Mouse (Mus musculus) CH12.LX (cell line): ENCODE data around the gene Hagh. TPM values are rescaled to one million over a fixed set of nuclear protein-coding genes. Genes with fewer than 3 reads are reported as not detected.

Experiments
- DNase-seq: peaks from one replicate; pipeline ENCODE4 v3.0.0-alpha.2; 2013; ENCODE audit errors: extremely low read depth
- H3K27ac ChIP-seq: 2 replicates; pipeline ENCODE4 v1.5.1; 2012; ENCODE audit warnings: low read depth, mild to moderate bottlenecking, control low read depth, moderate library complexity; ENCODE audit not compliant: insufficient read depth
- H3K27me3 ChIP-seq: replicated peaks from 2 replicates; pipeline ENCODE3; 2012; ENCODE audit warnings: inconsistent platforms
- H3K36me3 ChIP-seq, 2 experiments: replicated peaks in 1 of 2; 2 replicates each; pipeline versions ENCODE3 to v1.6.1; 2012; ENCODE audit warnings: inconsistent platforms in 1 of 2, low read length in 1 of 2, mild to moderate bottlenecking in 1 of 2, mixed read lengths in 1 of 2, moderate library complexity in 1 of 2; ENCODE audit not compliant: control insufficient read depth in 1 of 2, insufficient read depth in 1 of 2
- H3K4me1 ChIP-seq, 2 experiments: 2 replicates each; pipeline ENCODE4 v1.6.1; 2012; ENCODE audit warnings: inconsistent platforms in 1 of 2, moderate library complexity in 1 of 2; ENCODE audit not compliant: insufficient read depth in 2 of 2, control insufficient read depth in 1 of 2
- H3K4me2 ChIP-seq: 2 replicates; pipeline ENCODE4 v1.6.1; 2012; ENCODE audit warnings: low read depth, mild to moderate bottlenecking, control low read depth; ENCODE audit not compliant: poor library complexity, insufficient read depth, severe bottlenecking
- H3K4me3 ChIP-seq, 3 experiments: fragments of 150-350 bp in 1 of 3; sonication (generic) in 1 of 3; replicated peaks in 1 of 3; 2 replicates each; pipeline versions ENCODE3 to v1.5.1; 2011 to 2012; ENCODE audit warnings: low read depth in 2 of 3, low read length in 2 of 3, mild to moderate bottlenecking in 2 of 3, moderate library complexity in 2 of 3, control low read depth in 1 of 3, improper control_type of control experiment in 1 of 3, inconsistent platforms in 1 of 3, mixed read lengths in 1 of 3; ENCODE audit not compliant: poor library complexity in 1 of 3
- H3K79me2 ChIP-seq: replicated peaks from 2 replicates; pipeline ENCODE4 v1.6.1; 2012; ENCODE audit warnings: mild to moderate bottlenecking, moderate library complexity; ENCODE audit not compliant: control insufficient read depth, poor library complexity, insufficient read depth, severe bottlenecking; ENCODE audit errors: extremely low read depth
- H3K9ac ChIP-seq: 2 replicates; pipeline ENCODE4 v1.6.1; 2012; ENCODE audit warnings: low read depth, mild to moderate bottlenecking, control low read depth, moderate library complexity; ENCODE audit not compliant: insufficient read depth
- H3K9me3 ChIP-seq: replicated peaks from 2 replicates; pipeline ENCODE3; 2012; ENCODE audit warnings: low read length, inconsistent platforms, mixed read lengths
- BHLHE40 ChIP-seq: IDR thresholded peaks from 2 replicates; pipeline ENCODE4 v1.6.1; 2011; ENCODE audit warnings: mild to moderate bottlenecking, low read depth, low read length, improper control_type of control experiment
- CHD2 ChIP-seq: IDR thresholded peaks from 2 replicates; pipeline ENCODE4 v1.6.1; 2011; ENCODE audit warnings: low read length, improper control_type of control experiment
- CTCF ChIP-seq, 2 experiments: IDR thresholded peaks in 1 of 2; conservative IDR thresholded peaks in 1 of 2; 2 replicates each; pipeline ENCODE4 v1.5.1; 2011 to 2012; ENCODE audit warnings: low read depth in 2 of 2, low read length in 2 of 2, improper control_type of control experiment in 1 of 2, inconsistent platforms in 1 of 2, mild to moderate bottlenecking in 1 of 2, moderate library complexity in 1 of 2
- E2F4 ChIP-seq: IDR thresholded peaks from 2 replicates; pipeline ENCODE4 v1.6.1; 2011; ENCODE audit warnings: low read depth, low read length, improper control_type of control experiment; ENCODE audit not compliant: insufficient replicate concordance
- ELF1 ChIP-seq: IDR thresholded peaks from 2 replicates; pipeline ENCODE4 v1.6.1; 2014; ENCODE audit warnings: low read depth, mild to moderate bottlenecking, inconsistent platforms, low read length, improper control_type of control experiment
- EP300 ChIP-seq: IDR thresholded peaks from 2 replicates; pipeline ENCODE4 v1.6.1; 2011; ENCODE audit warnings: low read length, improper control_type of control experiment
- JUN ChIP-seq: IDR thresholded peaks from 2 replicates; pipeline ENCODE4 v1.6.1; 2011; ENCODE audit warnings: low read depth, mild to moderate bottlenecking, low read length, improper control_type of control experiment, moderate library complexity; ENCODE audit not compliant: insufficient read depth
- MAX ChIP-seq: IDR thresholded peaks from 2 replicates; pipeline ENCODE4 v1.6.1; 2011; ENCODE audit warnings: low read length, improper control_type of control experiment
- MEF2A ChIP-seq: IDR thresholded peaks from 2 replicates; pipeline ENCODE4 v1.6.1; 2014; ENCODE audit warnings: low read depth, mild to moderate bottlenecking, inconsistent platforms, low read length, improper control_type of control experiment, borderline replicate concordance
- PAX5 ChIP-seq: IDR thresholded peaks from 2 replicates; pipeline ENCODE4 v1.6.1; 2012; ENCODE audit warnings: low read length, inconsistent platforms, mixed read lengths
- POLR2A ChIP-seq: IDR thresholded peaks from 2 replicates; pipeline ENCODE4 v1.6.1; 2011; ENCODE audit warnings: low read depth, mild to moderate bottlenecking, improper control_type of control experiment, low read length
- POLR2AphosphoS2 ChIP-seq: IDR thresholded peaks from 2 replicates; pipeline ENCODE4 v1.6.1; 2011; ENCODE audit warnings: low read depth, low read length, improper control_type of control experiment
- RAD21 ChIP-seq: IDR thresholded peaks from 2 replicates; pipeline ENCODE4 v1.6.1; 2011; ENCODE audit warnings: low read depth, mild to moderate bottlenecking, low read length, improper control_type of control experiment, moderate library complexity
- SIN3A ChIP-seq: IDR thresholded peaks from 2 replicates; pipeline ENCODE4 v1.6.1; 2012; ENCODE audit warnings: low read length, improper control_type of control experiment, inconsistent platforms
- SMC3 ChIP-seq: IDR thresholded peaks from 2 replicates; pipeline ENCODE4 v1.6.1; 2011; ENCODE audit warnings: low read depth, low read length, improper control_type of control experiment
- UBTF ChIP-seq: IDR thresholded peaks from 2 replicates; pipeline ENCODE4 v1.6.1; 2012; ENCODE audit warnings: low read depth, mild to moderate bottlenecking, inconsistent platforms, low read length, improper control_type of control experiment, moderate library complexity
- ZKSCAN1 ChIP-seq: IDR thresholded peaks from 2 replicates; pipeline ENCODE4 v1.6.1; 2012; ENCODE audit warnings: low read depth, inconsistent platforms, low read length, improper control_type of control experiment, borderline replicate concordance
- dilution Hi-C: fragments of 300-500 bp; cut with MboI; formaldehyde crosslinking; loops from 2 replicates; pipeline ENCODE4 v1.14.3; 2020; ENCODE audit warnings: low sequenced_read_pairs; ENCODE audit not compliant: extremely low pct_unique_long_range_greater_than_20kb, extremely low pct_ligation_motif_present
- in situ Hi-C: fragments of 300-500 bp; cut with MboI; formaldehyde crosslinking; loops from 3 replicates; pipeline ENCODE4 v1.14.3; 2019; ENCODE audit warnings: low sequenced_read_pairs, low pct_ligation_motif_present, low pct_unique_long_range_greater_than_20kb, mixed read lengths
- polyA plus RNA-seq: library from polyadenylated mRNA; unstranded; fragments of >175 nt; gene quantifications from 2 replicates; pipeline ENCODE4 v1.2.1, GENCODE M21; 2012; ENCODE audit warnings: low read depth; ENCODE audit not compliant: insufficient read length
- total RNA-seq, 2 experiments: library from RNA; depleted of rRNA; stranded (reverse); fragments of 300-350 nt in 1 of 2; fragments of >200 nt in 1 of 2; gene quantifications; 2 replicates each; pipeline ENCODE4 v1.2.3; 2012 to 2014

Hagh gene
- total and polyA plus RNA-seq, 3 experiments, result 18.9 to 31.0 (median 27.3) TPM

DNA sequence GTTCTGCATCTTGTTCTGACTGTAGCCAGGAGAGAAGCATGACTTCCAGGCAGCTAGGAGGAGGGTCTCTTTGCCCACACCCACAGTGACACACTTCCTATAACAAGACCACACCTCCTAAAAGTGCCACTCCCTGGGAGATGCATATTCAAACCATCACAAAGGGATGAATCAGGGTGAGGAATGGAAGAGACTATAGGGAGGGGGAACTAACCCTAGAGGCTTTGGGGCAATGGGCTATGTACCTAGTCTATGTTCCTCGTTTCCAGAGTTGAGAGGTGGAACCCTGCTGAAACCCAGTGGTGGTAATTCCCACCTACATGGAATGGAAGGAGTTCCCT lies 34.4 kb downstream of the Hagh start:
- peaks cover 0 to 33% of the 10 kb centered on the region in 2 experiments for H3K36me3 ChIP-seq
- H3K79me2 ChIP-seq, result no peaks in the 10 kb centered on the region
- in situ Hi-C loops, result no loop called here
- no peak overlapping the region for H3K9ac ChIP-seq
- no peak overlapping the region for H3K4me2 ChIP-seq
- H3K4me1 ChIP-seq, result peaks cover 16 to 42% of the 10 kb centered on the region in 2 experiments
- DNase-seq, result no peak
- dilution Hi-C loops, result no loop called here
- H3K27ac ChIP-seq, result no peak overlapping the region
- no peaks in the 10 kb centered on the region for H3K27me3 ChIP-seq
- H3K4me3 ChIP-seq, result no peak overlapping the region
- no peak for TF ChIP-seq POLR2AphosphoS2
- TF ChIP-seq CTCF (conservative IDR thresholded peaks at IDR 0.05 in 1 of 2, IDR thresholded peaks at IDR 0.05 in 1 of 2; ENCODE audit: low read depth in 2 of 2, low read length in 2 of 2), result no peak
- TF ChIP-seq UBTF, result no peak
- TF ChIP-seq E2F4, result no peak
- TF ChIP-seq ELF1, result no peak
- TF ChIP-seq SIN3A, result no peak
- no peak for TF ChIP-seq MEF2A
- TF ChIP-seq BHLHE40, result no peak
- no peak for TF ChIP-seq POLR2A
- no peak for TF ChIP-seq JUN
- TF ChIP-seq RAD21, result no peak
- TF ChIP-seq CHD2, result no peak
- no peak for TF ChIP-seq SMC3
- TF ChIP-seq EP300, result no peak
- no peak for TF ChIP-seq PAX5
- no peak for TF ChIP-seq ZKSCAN1
- no peaks in the 10 kb centered on the region for H3K9me3 ChIP-seq

DNA sequence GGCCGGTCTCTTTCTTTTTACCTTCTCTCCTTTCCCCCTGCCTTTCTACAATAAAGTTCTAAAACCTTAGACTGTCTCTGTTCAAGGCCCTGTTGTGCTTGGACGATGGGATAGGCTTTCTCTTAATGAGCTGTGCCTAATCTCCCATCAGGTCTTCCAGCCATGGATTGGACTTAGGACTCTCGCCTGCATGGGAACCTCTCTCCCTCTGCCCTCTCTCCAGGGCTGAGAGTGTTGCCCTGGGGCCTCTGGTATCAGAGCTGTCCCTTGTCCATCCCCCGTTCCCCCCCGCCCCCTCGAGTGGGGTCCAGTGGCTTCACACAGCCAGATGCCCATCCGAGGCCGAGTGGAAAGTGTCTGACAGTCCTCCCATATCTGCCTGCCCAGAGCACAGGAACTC lies 35.0 kb downstream of the Hagh start:
- Histone ChIP-seq H3K4me2 (no peak overlapping the region), H3K36me3 (peaks cover 0 to 33% of the 10 kb centered on the region in 2 experiments), H3K4me1 (peaks cover 16 to 45% of the 10 kb centered on the region in 2 experiments), H3K27me3 (no peaks in the 10 kb centered on the region), H3K4me3 (no peak overlapping the region), H3K9ac (no peak overlapping the region), H3K9me3 (no peaks in the 10 kb centered on the region), H3K27ac (no peak overlapping the region), H3K79me2 (no peaks in the 10 kb centered on the region)
- in situ Hi-C loops, result no loop called here
- TF ChIP-seq SIN3A (no peak), MAX (no peak), MEF2A (no peak)
- no peak for DNase-seq
- dilution Hi-C loops, result no loop called here
